Mouse (Mus musculus): ENCODE measurements around the gene Zp2. TPM values are rescaled to one million over a fixed set of nuclear protein-coding genes. Genes with fewer than 3 reads are reported as not detected.

Zp2 gene
- polyA plus RNA-seq (2011; ENCODE audit: insufficient read length, low read depth, missing spikeins), result not detected in 2 replicates

DNA sequence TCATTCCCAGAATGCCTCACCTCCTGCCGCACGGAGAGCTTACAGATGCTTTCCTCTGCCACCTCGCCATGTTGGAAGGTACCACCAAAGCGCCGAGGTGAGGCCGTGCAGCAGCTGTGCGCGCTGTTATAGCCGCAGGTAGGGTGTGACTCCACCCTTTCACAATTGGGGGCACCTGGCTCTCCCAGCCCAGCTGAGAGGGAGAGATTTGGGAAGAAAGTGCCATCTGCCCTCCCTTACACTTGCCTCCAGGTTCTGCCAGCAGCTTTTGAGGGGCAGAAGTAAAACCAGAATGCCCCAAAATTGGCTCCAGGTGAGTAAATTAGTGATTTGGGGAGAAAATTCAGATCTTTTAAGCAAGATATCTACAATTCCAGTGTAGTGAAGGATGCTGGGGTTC, at the start of gene Zp2:
TSS of gene Zp2 (minus strand) at position 101 of the 400 bp plus-strand sequence.
- no peaks in the 10 kb centered on the region for H3K4me1 ChIP-seq (ENCODE audit: control insufficient read depth, insufficient read depth, low read length)
- no peak for TF ChIP-seq POLR2A (IDR thresholded peaks at IDR 0.05; ENCODE audit: low read depth, low read length)
- no peak within 1 kb of the TSS for H3K27ac ChIP-seq (ENCODE audit: insufficient read depth, low read length)
- H3K4me3 ChIP-seq (ENCODE audit: insufficient read depth, low read length), result no peak within 1 kb of the TSS

GRCm38 (mm10) chr7:120192816-120193215, 47.7 kb upstream of the Zp2 start:
- TF ChIP-seq POLR2A (IDR thresholded peaks at IDR 0.05; ENCODE audit: low read depth, low read length) (no peak), CTCF (IDR thresholded peaks at IDR 0.05; ENCODE audit: borderline replicate concordance, insufficient read depth, low read length) (no peak)
- H3K4me3 ChIP-seq (ENCODE audit: insufficient read depth, low read length), result no peak overlapping the region
- H3K4me1 ChIP-seq (ENCODE audit: control insufficient read depth, insufficient read depth, low read length), result peaks cover 3% of the 10 kb centered on the region; the same call in 1 of the 2 replicates
- H3K27ac ChIP-seq (ENCODE audit: insufficient read depth, low read length), result no peak overlapping the region

GRCm38 (mm10) chr7:120192207-120192606, 47.1 kb upstream of the Zp2 start:
- no peak overlapping the region for H3K27ac ChIP-seq (ENCODE audit: insufficient read depth, low read length)
- H3K4me1 ChIP-seq (ENCODE audit: control insufficient read depth, insufficient read depth, low read length), result peaks cover 3% of the 10 kb centered on the region; the same call in 1 of the 2 replicates
- TF ChIP-seq CTCF (IDR thresholded peaks at IDR 0.05; ENCODE audit: borderline replicate concordance, insufficient read depth, low read length) (no peak), POLR2A (IDR thresholded peaks at IDR 0.05; ENCODE audit: low read depth, low read length) (no peak)
- H3K4me3 ChIP-seq (ENCODE audit: insufficient read depth, low read length), result no peak overlapping the region

DNA sequence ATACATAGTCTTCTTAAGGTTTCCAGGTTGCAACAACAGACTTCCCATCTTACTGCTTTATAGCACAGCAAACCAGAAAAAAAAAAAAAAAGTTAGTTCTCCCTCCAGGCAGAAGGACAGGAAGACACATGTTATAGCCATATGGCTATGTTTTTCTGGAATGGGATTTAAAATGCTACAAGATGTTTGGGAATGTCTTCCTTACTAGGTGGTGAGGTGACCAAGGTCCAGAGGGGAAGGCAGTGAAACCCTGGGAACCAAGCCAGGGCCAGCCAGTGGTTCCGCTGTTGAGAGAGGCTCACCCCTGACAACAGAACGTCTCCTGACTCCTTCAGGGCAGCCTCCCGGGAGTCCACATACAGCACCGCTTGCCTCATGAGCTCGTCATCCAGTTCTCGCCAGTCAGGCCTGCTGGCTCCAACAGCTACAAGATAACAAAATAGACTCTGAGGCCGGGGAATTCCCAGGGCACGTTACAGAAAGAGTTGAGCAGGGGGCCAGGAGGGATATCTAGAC, 45.1 kb upstream of the Zp2 start:
- TF ChIP-seq CTCF (IDR thresholded peaks at IDR 0.05; ENCODE audit: borderline replicate concordance, insufficient read depth, low read length) (no peak), POLR2A (IDR thresholded peaks at IDR 0.05; ENCODE audit: low read depth, low read length) (no peak)
- no peak overlapping the region for H3K27ac ChIP-seq (ENCODE audit: insufficient read depth, low read length)
- H3K4me1 ChIP-seq (ENCODE audit: control insufficient read depth, insufficient read depth, low read length), result peaks cover 3% of the 10 kb centered on the region; the same call in 1 of the 2 replicates
- no peak overlapping the region for H3K4me3 ChIP-seq (ENCODE audit: insufficient read depth, low read length)

- H3K4me3 ChIP-seq (ENCODE audit: insufficient read depth, low read length), result no peak overlapping the region
These were observed 44.5 kb upstream of the Zp2 start for GRCm38 (mm10) chr7:120189369-120190149.

DNA sequence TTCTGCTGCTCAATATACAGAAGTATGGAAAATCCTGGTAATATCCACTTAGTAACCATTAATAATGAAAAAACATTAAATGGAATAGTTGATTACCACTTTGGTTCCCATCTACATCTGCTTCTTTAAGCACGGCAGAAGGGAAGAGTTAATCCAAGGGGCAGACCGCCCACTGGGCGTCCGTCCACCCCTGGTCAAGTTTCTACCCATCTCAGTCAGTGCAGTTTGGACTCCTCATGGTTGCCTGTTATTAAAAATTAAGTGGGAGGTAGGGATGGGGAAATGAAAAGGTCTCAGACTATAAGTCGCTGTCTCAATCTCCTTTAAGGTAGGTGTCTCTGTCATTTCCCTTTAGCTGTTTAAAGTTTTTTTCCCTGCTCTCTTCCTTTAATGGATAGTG, 43.9 kb upstream of the Zp2 start:
- no peak overlapping the region for H3K4me3 ChIP-seq (ENCODE audit: insufficient read depth, low read length)
- H3K4me1 ChIP-seq (ENCODE audit: control insufficient read depth, insufficient read depth, low read length), result peaks cover 3% of the 10 kb centered on the region; the same call in 1 of the 2 replicates
- TF ChIP-seq POLR2A (IDR thresholded peaks at IDR 0.05; ENCODE audit: low read depth, low read length), result no peak
- no peak for TF ChIP-seq CTCF (IDR thresholded peaks at IDR 0.05; ENCODE audit: borderline replicate concordance, insufficient read depth, low read length)
- H3K27ac ChIP-seq (ENCODE audit: insufficient read depth, low read length), result no peak overlapping the region

More at GRCm38 (mm10) chr7:120189369-120190149, 44.5 kb upstream of the Zp2 start:
- Histone ChIP-seq H3K27ac (ENCODE audit: insufficient read depth, low read length) (no peak overlapping the region), H3K4me1 (ENCODE audit: control insufficient read depth, insufficient read depth, low read length) (peaks cover 3% of the 10 kb centered on the region; the same call in 1 of the 2 replicates)
- TF ChIP-seq POLR2A (IDR thresholded peaks at IDR 0.05; ENCODE audit: low read depth, low read length) (no peak), CTCF (IDR thresholded peaks at IDR 0.05; ENCODE audit: borderline replicate concordance, insufficient read depth, low read length) (no peak)

DNA sequence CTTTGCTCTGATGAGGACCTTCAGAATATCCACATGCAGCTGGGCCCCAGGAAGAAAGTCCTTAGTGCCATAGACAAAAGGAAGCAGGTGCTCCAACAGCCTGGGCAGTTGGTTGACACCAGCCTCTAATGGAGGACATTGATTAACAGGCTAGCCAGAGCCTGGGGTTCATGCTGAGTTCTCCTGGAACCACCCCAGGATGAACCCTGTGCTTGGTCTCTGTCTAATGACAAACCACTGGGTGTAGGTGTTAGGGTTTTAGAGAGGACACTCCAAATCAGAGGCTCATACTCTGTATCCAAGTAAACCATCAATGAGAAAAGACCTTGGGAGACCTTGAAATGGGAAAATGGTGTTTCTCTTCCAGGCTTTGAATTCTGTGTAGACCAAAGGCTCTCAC, 37.8 kb upstream of the Zp2 start:
- TF ChIP-seq CTCF (IDR thresholded peaks at IDR 0.05; ENCODE audit: borderline replicate concordance, insufficient read depth, low read length), result no peak
- TF ChIP-seq POLR2A (IDR thresholded peaks at IDR 0.05; ENCODE audit: low read depth, low read length), result no peak
- H3K27ac ChIP-seq (ENCODE audit: insufficient read depth, low read length), result no peak overlapping the region

DNA sequence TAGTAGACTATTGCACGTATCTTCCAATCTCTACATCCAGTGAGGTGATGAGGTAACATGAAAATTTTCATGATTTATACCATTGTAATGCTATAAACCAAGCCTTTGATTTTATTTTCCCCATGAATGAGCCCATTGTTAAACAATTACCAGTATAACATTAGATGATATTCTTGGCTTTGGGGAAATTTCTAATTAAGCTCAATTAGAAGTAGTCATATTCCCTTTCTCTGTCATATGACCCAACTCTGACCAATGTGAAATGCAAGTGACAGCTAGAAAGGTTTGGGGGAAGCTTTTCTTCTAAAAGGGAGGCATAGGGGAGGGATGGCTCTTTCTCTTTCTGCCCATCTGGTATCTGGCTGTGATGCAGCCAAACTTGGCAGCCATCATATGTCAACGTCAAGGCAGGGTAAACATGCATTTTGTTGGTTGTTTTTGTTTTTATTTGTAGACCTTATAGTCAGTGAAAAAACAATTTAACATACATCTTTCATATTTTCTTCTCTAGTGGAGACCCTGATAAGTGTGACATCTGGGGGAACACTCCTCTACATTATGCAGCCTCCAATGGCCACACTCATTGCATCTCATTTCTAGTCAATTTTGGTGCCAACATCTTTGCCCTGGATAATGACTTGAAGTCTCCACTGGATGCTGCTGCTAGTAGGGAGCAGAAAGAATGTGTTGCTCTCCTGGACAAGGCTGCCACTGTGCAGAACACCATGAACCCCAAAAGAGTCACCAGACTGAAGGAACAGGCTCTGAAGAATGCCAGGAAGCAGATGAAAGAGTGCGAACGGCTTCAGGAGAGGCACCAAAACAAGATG, 36.5 kb upstream of the Zp2 start:
- no peak for TF ChIP-seq POLR2A (IDR thresholded peaks at IDR 0.05; ENCODE audit: low read depth, low read length)
- TF ChIP-seq CTCF (IDR thresholded peaks at IDR 0.05; ENCODE audit: borderline replicate concordance, insufficient read depth, low read length), result no peak
- H3K4me3 ChIP-seq (ENCODE audit: insufficient read depth, low read length), result no peak overlapping the region
- no peaks in the 10 kb centered on the region for H3K4me1 ChIP-seq (ENCODE audit: control insufficient read depth, insufficient read depth, low read length)
- H3K27ac ChIP-seq (ENCODE audit: insufficient read depth, low read length), result no peak overlapping the region

More for the DNA sequence above, 37.8 kb upstream of the Zp2 start:
- no peaks in the 10 kb centered on the region for H3K4me1 ChIP-seq (ENCODE audit: control insufficient read depth, insufficient read depth, low read length)
- H3K4me3 ChIP-seq (ENCODE audit: insufficient read depth, low read length), result no peak overlapping the region

GRCm38 (mm10) chr7:120180547-120180946, 35.5 kb upstream of the Zp2 start:
- Histone ChIP-seq H3K4me1 (ENCODE audit: control insufficient read depth, insufficient read depth, low read length) (no peaks in the 10 kb centered on the region), H3K27ac (ENCODE audit: insufficient read depth, low read length) (no peak overlapping the region), H3K4me3 (ENCODE audit: insufficient read depth, low read length) (no peak overlapping the region)
- TF ChIP-seq CTCF (IDR thresholded peaks at IDR 0.05; ENCODE audit: borderline replicate concordance, insufficient read depth, low read length), result no peak
- no peak for TF ChIP-seq POLR2A (IDR thresholded peaks at IDR 0.05; ENCODE audit: low read depth, low read length)
